Mouse (Mus musculus) mature B cell (primary cell): ENCODE data around the gene Pin1rt1.

Source experiments
- in situ Hi-C: fragments of 300-500 bp; cut with MboI; formaldehyde crosslinking; loops from 2 replicates; pipeline ENCODE4 v1.14.3; 2019

Gene Pin1rt1

GRCm38 (mm10) chr2:104711585-104712485 lies 4.3 kb downstream of the Pin1rt1 start, which contains the start of gene Tcp11l1:
Gene Tcp11l1, minus strand, starts transcription at chr2:104712169.
- in situ Hi-C loops, result no loop called here

- in situ Hi-C loops, result no loop called here
These were observed 5.4 kb downstream of the Pin1rt1 start for GRCm38 (mm10) chr2:104710670-104711370.

- in situ Hi-C loops, result no loop called here
These were observed 6.3 kb downstream of the Pin1rt1 start for GRCm38 (mm10) chr2:104709786-104710337.

GRCm38 (mm10) chr2:104704355-104704754 lies 11.8 kb downstream of the Pin1rt1 start:
- in situ Hi-C loops, result no loop called here

- in situ Hi-C loops, result no loop called here
These were observed 13.0 kb downstream of the Pin1rt1 start for GRCm38 (mm10) chr2:104703158-104703557.

GRCm38 (mm10) chr2:104699659-104700058 lies 16.5 kb downstream of the Pin1rt1 start:
- in situ Hi-C loops, result no loop called here

- in situ Hi-C loops, result no loop called here
These were observed 23.6 kb downstream of the Pin1rt1 start for GRCm38 (mm10) chr2:104692551-104692950.

GRCm38 (mm10) chr2:104690720-104691119 lies 25.5 kb downstream of the Pin1rt1 start:
- in situ Hi-C loops, result no loop called here

- in situ Hi-C loops, result no loop called here
These were observed 27.5 kb downstream of the Pin1rt1 start for GRCm38 (mm10) chr2:104688724-104689123.

GRCm38 (mm10) chr2:104688321-104688720 lies 27.9 kb downstream of the Pin1rt1 start:
- in situ Hi-C loops, result no loop called here

- in situ Hi-C loops, result no loop called here
These were observed 28.9 kb downstream of the Pin1rt1 start for GRCm38 (mm10) chr2:104687261-104687660.

GRCm38 (mm10) chr2:104685418-104685817 lies 30.8 kb downstream of the Pin1rt1 start:
- in situ Hi-C loops, result no loop called here

- in situ Hi-C loops, result no loop called here
These were observed 31.4 kb downstream of the Pin1rt1 start for GRCm38 (mm10) chr2:104684771-104685170.

GRCm38 (mm10) chr2:104677326-104677725 lies 38.9 kb downstream of the Pin1rt1 start:
- in situ Hi-C loops, result no loop called here

- in situ Hi-C loops, result no loop called here
These were observed 44.5 kb downstream of the Pin1rt1 start for GRCm38 (mm10) chr2:104671724-104672123.

- in situ Hi-C loops, result no loop called here
These were observed 46.9 kb downstream of the Pin1rt1 start for GRCm38 (mm10) chr2:104669122-104669804.
